Mouse (Mus musculus) neural tube, embryonic 12.5 days (tissue): Measurements from ENCODE around the gene Hadha. TPM values are rescaled to one million over a fixed set of nuclear protein-coding genes. Genes with fewer than 3 reads are reported as not detected.

Experiments
- ATAC-seq: fragments of 200-750 bp; cut with Nextera tagmentation; 2 replicates; pipeline ENCODE4 v1.8.0; 2017; ENCODE audit warnings: low read depth, mild to moderate bottlenecking, moderate TSS enrichment, moderate library complexity; ENCODE audit not compliant: low FRiP score
- H3K27ac ChIP-seq: fragments of 300-500 bp; sonication (generic); 2 replicates; pipeline ENCODE4 v1.5.1; 2016
- H3K27me3 ChIP-seq: fragments of 300-500 bp; sonication (generic); replicated peaks from 2 replicates; pipeline ENCODE4 v1.6.1; 2016; ENCODE audit warnings: mild to moderate bottlenecking
- H3K36me3 ChIP-seq: fragments of 300-500 bp; sonication (generic); 2 replicates; pipeline ENCODE4 v1.6.1; 2016; ENCODE audit warnings: mild to moderate bottlenecking
- H3K4me1 ChIP-seq: fragments of 300-500 bp; sonication (generic); 2 replicates; pipeline ENCODE4 v1.6.1; 2016
- H3K4me2 ChIP-seq: fragments of 300-500 bp; sonication (generic); replicated peaks from 2 replicates; pipeline ENCODE4 v1.6.1; 2016; ENCODE audit warnings: mild to moderate bottlenecking
- H3K4me3 ChIP-seq: fragments of 300-500 bp; sonication (generic); 2 replicates; pipeline ENCODE4 v1.5.1; 2016
- H3K9ac ChIP-seq: fragments of 300-500 bp; sonication (generic); 2 replicates; pipeline ENCODE4 v1.6.1; 2016; ENCODE audit warnings: mild to moderate bottlenecking
- H3K9me3 ChIP-seq: fragments of 300-500 bp; sonication (generic); 2 replicates; pipeline ENCODE4 v1.6.1; 2016; ENCODE audit warnings: mild to moderate bottlenecking
- WGBS: fragments of 180-500 bp; shearing (Covaris S2); methylation state at CpG from one replicate; pipeline ENCODE4 v1.1.7; 2016; 5-methylcytosine and 5-hydroxymethylcytosine counted together
- polyA plus RNA-seq: library from polyadenylated mRNA; unstranded; fragments of >200 nt; fragmentation: Nextera tagmentation; extraction: Ambion mirVana; gene quantifications from 2 replicates; pipeline ENCODE4 v1.2.1, GENCODE M21; 2016

The Hadha gene
- polyA plus RNA-seq, 1 experiment from 2014 or later = 106 TPM

- H3K4me3 ChIP-seq = no peak overlapping the region
- WGBS = 90% methylated on average over 5 of the region's 5 CpGs
- H3K27me3 ChIP-seq = no peaks in the 10 kb centered on the region
- no peak for ATAC-seq
- no peaks in the 10 kb centered on the region for H3K9me3 ChIP-seq
- H3K4me1 ChIP-seq = peaks cover 1% of the 10 kb centered on the region
- no peak overlapping the region for H3K4me2 ChIP-seq
- no peak overlapping the region for H3K9ac ChIP-seq
- peaks cover 28% of the 10 kb centered on the region for H3K36me3 ChIP-seq
- no peak overlapping the region for H3K27ac ChIP-seq
Observed at GRCm38 (mm10) chr5:30148133-30148920, 6.6 kb downstream of the Hadha start.

DNA sequence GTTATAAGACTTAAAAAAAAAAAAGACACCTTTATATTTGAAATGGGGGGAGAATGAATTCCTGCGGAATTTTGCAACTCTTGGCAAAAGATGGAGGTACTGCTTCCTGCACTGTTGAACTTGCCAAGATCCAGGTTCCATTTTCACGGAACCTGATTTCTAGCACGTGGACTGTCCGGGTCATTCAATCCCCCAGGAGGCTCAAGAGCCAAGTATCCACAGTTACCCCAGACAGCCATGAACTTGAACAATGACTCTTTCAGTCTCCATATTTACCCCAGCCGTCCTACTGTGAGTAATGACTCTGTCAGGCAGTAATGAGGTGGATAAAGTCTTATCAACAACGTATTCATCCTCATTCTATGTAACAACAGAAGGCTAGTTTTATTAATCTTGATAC lies 8.4 kb downstream of the Hadha start:
- no peaks in the 10 kb centered on the region for H3K27me3 ChIP-seq
- H3K27ac ChIP-seq = no peak overlapping the region
- H3K4me1 ChIP-seq = no peaks in the 10 kb centered on the region
- H3K9me3 ChIP-seq = no peaks in the 10 kb centered on the region
- H3K9ac ChIP-seq = no peak overlapping the region
- H3K4me2 ChIP-seq = no peak overlapping the region
- no peak for ATAC-seq
- 85% methylated on average over 6 of the region's 6 CpGs for WGBS
- H3K36me3 ChIP-seq = peaks cover 45% of the 10 kb centered on the region
- H3K4me3 ChIP-seq = no peak overlapping the region

GRCm38 (mm10) chr5:30138193-30138592 lies 16.8 kb downstream of the Hadha start:
- WGBS = 93% methylated on average over 4 of the region's 4 CpGs
- Histone ChIP-seq H3K9me3 (no peaks in the 10 kb centered on the region), H3K27me3 (no peaks in the 10 kb centered on the region), H3K4me2 (no peak overlapping the region), H3K4me1 (no peaks in the 10 kb centered on the region), H3K4me3 (no peak overlapping the region), H3K27ac (no peak overlapping the region), H3K36me3 (peaks cover 80% of the 10 kb centered on the region), H3K9ac (no peak overlapping the region)
- ATAC-seq = no peak

DNA sequence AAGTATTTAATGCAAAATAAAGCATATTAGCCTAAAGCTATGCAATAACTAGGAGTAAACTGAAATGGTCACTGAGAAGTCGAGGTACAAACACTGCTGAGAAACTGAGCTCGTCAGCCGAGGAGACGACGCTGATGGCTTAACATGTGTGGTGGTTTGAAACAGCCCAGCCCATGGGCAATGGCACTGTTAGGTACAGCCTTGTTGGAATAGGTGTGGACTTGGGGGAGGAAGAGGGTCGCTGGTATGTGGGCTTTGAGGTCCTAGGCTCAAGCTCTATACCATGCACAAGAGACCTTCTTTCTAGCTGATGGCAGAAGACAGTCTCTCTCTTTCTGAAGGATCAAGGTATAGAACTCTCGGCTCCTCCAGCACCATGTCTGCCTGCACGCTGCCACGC lies 17.7 kb downstream of the Hadha start:
- H3K27ac ChIP-seq = no peak overlapping the region
- H3K4me1 ChIP-seq = no peaks in the 10 kb centered on the region
- no peak overlapping the region for H3K4me3 ChIP-seq
- WGBS = 92% methylated on average over 9 of the region's 9 CpGs
- no peak overlapping the region for H3K9ac ChIP-seq
- no peak overlapping the region for H3K4me2 ChIP-seq
- no peak for ATAC-seq
- peaks cover 77% of the 10 kb centered on the region for H3K36me3 ChIP-seq
- H3K9me3 ChIP-seq = no peaks in the 10 kb centered on the region
- H3K27me3 ChIP-seq = no peaks in the 10 kb centered on the region

- Histone ChIP-seq H3K4me3 (no peak overlapping the region), H3K27me3 (no peaks in the 10 kb centered on the region), H3K36me3 (peaks cover 77% of the 10 kb centered on the region), H3K9me3 (no peaks in the 10 kb centered on the region), H3K27ac (no peak overlapping the region), H3K9ac (no peak overlapping the region), H3K4me2 (no peak overlapping the region), H3K4me1 (no peaks in the 10 kb centered on the region)
- ATAC-seq = no peak
- WGBS = 96% methylated on average over 11 of the region's 11 CpGs
Observed at GRCm38 (mm10) chr5:30135711-30136231, 19.2 kb downstream of the Hadha start.

- H3K27me3 ChIP-seq = no peaks in the 10 kb centered on the region
- H3K27ac ChIP-seq = no peak overlapping the region
- 97% methylated on average over 2 of the region's 2 CpGs for WGBS
- no peak for ATAC-seq
- H3K9ac ChIP-seq = no peak overlapping the region
- H3K4me3 ChIP-seq = no peak overlapping the region
- no peak overlapping the region for H3K4me2 ChIP-seq
- H3K4me1 ChIP-seq = no peaks in the 10 kb centered on the region
- H3K36me3 ChIP-seq = peaks cover 73% of the 10 kb centered on the region
- H3K9me3 ChIP-seq = no peaks in the 10 kb centered on the region
Observed at GRCm38 (mm10) chr5:30132173-30132572, 22.8 kb downstream of the Hadha start.

- Histone ChIP-seq H3K4me2 (no peak overlapping the region), H3K9me3 (no peaks in the 10 kb centered on the region), H3K27ac (no peak overlapping the region), H3K36me3 (peaks cover 75% of the 10 kb centered on the region), H3K4me3 (no peak overlapping the region), H3K4me1 (no peaks in the 10 kb centered on the region), H3K27me3 (no peaks in the 10 kb centered on the region), H3K9ac (no peak overlapping the region)
- no peak for ATAC-seq
- 94% methylated on average over 4 of the region's 4 CpGs for WGBS
Observed at GRCm38 (mm10) chr5:30131246-30131645, 23.7 kb downstream of the Hadha start.

GRCm38 (mm10) chr5:30128680-30129079 lies 26.3 kb downstream of the Hadha start:
- ATAC-seq = no peak
- peaks cover 74% of the 10 kb centered on the region for H3K36me3 ChIP-seq
- 92% methylated on average over 6 of the region's 6 CpGs for WGBS

GRCm38 (mm10) chr5:30127921-30128597 lies 26.9 kb downstream of the Hadha start:
- no peak overlapping the region for H3K4me2 ChIP-seq
- H3K36me3 ChIP-seq = peaks cover 76% of the 10 kb centered on the region
- 96% methylated on average over 13 of the region's 13 CpGs for WGBS

More at GRCm38 (mm10) chr5:30128680-30129079, 26.3 kb downstream of the Hadha start:
- H3K9me3 ChIP-seq = no peaks in the 10 kb centered on the region
- H3K4me3 ChIP-seq = no peak overlapping the region
- no peaks in the 10 kb centered on the region for H3K4me1 ChIP-seq
- no peak overlapping the region for H3K4me2 ChIP-seq
- H3K27ac ChIP-seq = no peak overlapping the region
- no peak overlapping the region for H3K9ac ChIP-seq
- H3K27me3 ChIP-seq = no peaks in the 10 kb centered on the region

DNA sequence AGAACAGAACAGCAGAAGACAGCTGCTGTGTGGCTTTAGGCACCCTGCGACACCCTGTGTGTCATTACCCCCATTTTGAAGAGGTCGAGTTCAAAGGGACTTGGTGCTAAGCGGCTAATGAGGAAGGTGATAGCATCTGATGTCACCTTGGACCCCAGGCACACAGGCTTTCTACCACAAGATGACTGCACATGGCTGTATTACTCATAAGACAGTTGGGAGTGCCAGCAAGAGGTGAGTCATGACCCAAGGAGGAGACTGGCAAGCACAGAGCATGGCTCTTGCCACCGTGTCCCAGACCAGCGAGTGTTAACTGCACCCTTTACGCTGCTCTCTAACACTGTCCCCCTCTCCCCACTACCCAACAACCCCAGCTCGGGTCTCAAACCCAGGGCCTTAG lies 28.2 kb downstream of the Hadha start:
- Histone ChIP-seq H3K4me3 (no peak overlapping the region), H3K27ac (no peak overlapping the region), H3K4me1 (no peaks in the 10 kb centered on the region), H3K27me3 (no peaks in the 10 kb centered on the region), H3K9ac (no peak overlapping the region), H3K36me3 (peaks cover 77% of the 10 kb centered on the region), H3K9me3 (no peaks in the 10 kb centered on the region), H3K4me2 (no peak overlapping the region)
- 91% methylated on average over 7 of the region's 7 CpGs for WGBS
- ATAC-seq = no peak

More at GRCm38 (mm10) chr5:30127921-30128597, 26.9 kb downstream of the Hadha start:
- no peak overlapping the region for H3K27ac ChIP-seq
- H3K9ac ChIP-seq = no peak overlapping the region
- no peaks in the 10 kb centered on the region for H3K27me3 ChIP-seq
- no peaks in the 10 kb centered on the region for H3K4me1 ChIP-seq
- H3K9me3 ChIP-seq = no peaks in the 10 kb centered on the region
- H3K4me3 ChIP-seq = no peak overlapping the region
- no peak for ATAC-seq

GRCm38 (mm10) chr5:30125587-30125986 lies 29.4 kb downstream of the Hadha start:
- no peaks in the 10 kb centered on the region for H3K27me3 ChIP-seq
- WGBS = 54% methylated on average over 5 of the region's 5 CpGs
- H3K27ac ChIP-seq = no peak overlapping the region
- no peaks in the 10 kb centered on the region for H3K4me1 ChIP-seq
- no peak overlapping the region for H3K9ac ChIP-seq
- H3K4me3 ChIP-seq = no peak overlapping the region
- no peaks in the 10 kb centered on the region for H3K9me3 ChIP-seq
- no peak overlapping the region for H3K4me2 ChIP-seq
- H3K36me3 ChIP-seq = peaks cover 82% of the 10 kb centered on the region
- no peak for ATAC-seq

DNA sequence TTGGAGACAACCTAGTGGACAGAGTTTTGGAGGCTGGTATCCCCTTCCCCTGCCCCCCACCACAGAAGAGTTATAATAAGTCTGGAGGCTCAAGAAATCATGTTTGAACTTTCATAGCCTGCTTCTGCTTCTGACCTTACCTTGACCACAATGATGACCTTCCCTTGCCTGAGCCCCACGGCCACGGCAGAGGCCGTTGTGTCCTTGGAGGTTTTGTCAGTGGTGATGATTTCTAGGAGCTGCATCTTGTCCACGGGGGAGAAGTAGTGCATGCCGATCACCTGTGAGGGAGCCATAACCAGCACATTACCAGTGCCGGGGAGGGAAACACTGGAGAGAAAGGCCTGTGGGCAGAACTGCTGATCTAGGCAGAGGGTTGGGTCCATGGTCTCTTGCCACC lies 32.5 kb downstream of the Hadha start:
- WGBS = 94% methylated on average over 6 of the region's 6 CpGs
- no peak for ATAC-seq

More for the DNA sequence above, 32.5 kb downstream of the Hadha start:
- H3K4me2 ChIP-seq = no peak overlapping the region
- no peaks in the 10 kb centered on the region for H3K27me3 ChIP-seq
- H3K36me3 ChIP-seq = peaks cover 90% of the 10 kb centered on the region
- H3K9me3 ChIP-seq = no peaks in the 10 kb centered on the region
- H3K4me1 ChIP-seq = no peaks in the 10 kb centered on the region
- no peak overlapping the region for H3K27ac ChIP-seq
- H3K4me3 ChIP-seq = no peak overlapping the region
- no peak overlapping the region for H3K9ac ChIP-seq
